Mouse (Mus musculus) bone marrow macrophage, adult 2 months (primary cell): ENCODE measurements at regions not wholly inside any gene's neighbourhood (a gene's known extent, or its start where the extent isn't known, plus 50 kb on each side); places are given as distances from the start of the nearest gene placed in this dataset.

ENCODE experiments used
- CTCF ChIP-seq: IDR thresholded peaks from 2 replicates; pipeline ENCODE4 v1.5.1; 2012; ENCODE audit warnings: low read depth, mild to moderate bottlenecking, low read length, moderate library complexity
- POLR2A ChIP-seq: IDR thresholded peaks from 2 replicates; pipeline ENCODE4 v1.6.1; 2012; ENCODE audit warnings: mild to moderate bottlenecking, low read depth, low read length, borderline replicate concordance

GRCm38 (mm10) chr1:144307017-144307853, 58.2 kb upstream of the Rgs1 start:
- no peak for TF ChIP-seq POLR2A
- no peak for TF ChIP-seq CTCF
